Mouse (Mus musculus) cerebellum, postnatal 25 days (tissue): ENCODE measurements around the gene Cptp.
A peak's percentile ranks its signal among the peaks of the same experiment; 100 is the strongest.

Source experiments
- DNase-seq, 2 experiments: peaks; one replicate each; pipeline ENCODE4 v3.0.0; 2021; ENCODE audit warnings: mixed read lengths in 2 of 2

The Cptp gene

GRCm38 (mm10) chr4:155841003-155841454 is 28.2 kb downstream of the Cptp start:
- DNase-seq, result peak in 1 of 2 experiments; percentile 52

DNA sequence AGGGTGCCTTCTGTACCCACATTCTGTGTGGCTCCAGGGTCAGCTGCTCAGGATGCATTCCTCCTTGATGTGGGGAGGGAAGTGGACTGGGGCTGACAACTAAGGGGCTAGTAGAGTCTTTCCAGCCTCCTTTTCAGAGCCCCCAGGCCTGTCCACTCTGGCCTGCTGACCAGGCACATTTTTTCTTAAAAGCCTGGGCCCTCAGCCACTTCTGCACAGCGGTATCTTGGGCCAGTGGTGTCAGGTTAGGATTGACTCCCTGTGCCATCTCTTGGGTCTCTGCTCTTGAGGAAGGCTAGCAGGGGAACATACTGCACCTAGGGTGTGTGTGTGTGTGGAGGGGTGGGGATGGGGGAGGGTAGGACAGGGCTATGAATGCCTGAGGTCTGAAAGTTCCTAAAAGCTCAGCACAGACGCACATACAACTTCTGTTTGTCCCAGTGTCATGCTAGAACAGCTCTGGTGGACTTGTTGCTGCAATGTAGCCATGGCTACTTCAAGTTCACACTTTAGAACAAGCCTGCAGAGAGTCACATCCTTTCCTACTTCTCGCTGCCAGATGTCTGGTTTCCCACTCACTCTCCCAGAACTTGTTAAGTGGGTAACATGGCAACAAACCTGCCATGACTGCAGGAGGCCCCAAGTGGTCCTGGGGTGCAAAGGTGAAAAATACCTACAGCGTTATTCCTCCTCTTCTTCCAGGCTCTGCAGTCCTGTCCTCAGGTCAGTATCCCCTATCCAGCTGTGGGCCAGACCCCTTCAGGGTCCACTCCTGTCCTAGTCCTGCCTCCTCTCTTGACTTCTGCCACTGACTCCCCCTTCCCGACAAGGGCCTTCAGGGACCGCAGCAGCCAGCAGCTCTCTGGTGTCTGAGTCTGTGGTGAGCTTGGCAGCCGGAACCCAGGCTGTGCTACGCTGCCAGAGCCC is 28.9 kb downstream of the Cptp start:
- no peak for DNase-seq

DNA sequence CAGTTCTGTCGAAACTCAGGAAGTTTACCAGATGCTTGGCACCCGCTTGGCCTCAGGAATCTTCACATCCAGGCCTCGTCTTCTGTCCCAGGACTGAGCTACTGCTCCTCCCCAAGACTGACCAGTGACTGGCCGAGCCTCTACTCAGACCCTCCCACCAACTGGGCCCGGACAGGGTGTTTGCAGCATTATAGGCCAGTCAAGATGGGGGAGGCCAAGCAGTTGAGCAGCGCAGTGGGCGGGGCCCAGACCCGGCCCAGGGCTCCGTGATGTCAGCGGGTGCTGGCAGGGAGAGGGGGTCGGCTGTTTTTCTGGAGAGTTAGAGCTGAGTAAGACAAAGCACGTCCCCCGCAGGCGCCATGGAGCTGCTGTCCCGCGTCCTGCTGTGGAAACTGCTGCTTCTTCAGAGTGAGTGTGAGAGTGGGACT is 29.7 kb downstream of the Cptp start, which contains the start of gene Mxra8:
Gene Mxra8, plus strand, starts transcription at position 198 of the 428 bp plus-strand sequence.
- peak in 1 of 2 experiments; percentile 44 for DNase-seq

DNA sequence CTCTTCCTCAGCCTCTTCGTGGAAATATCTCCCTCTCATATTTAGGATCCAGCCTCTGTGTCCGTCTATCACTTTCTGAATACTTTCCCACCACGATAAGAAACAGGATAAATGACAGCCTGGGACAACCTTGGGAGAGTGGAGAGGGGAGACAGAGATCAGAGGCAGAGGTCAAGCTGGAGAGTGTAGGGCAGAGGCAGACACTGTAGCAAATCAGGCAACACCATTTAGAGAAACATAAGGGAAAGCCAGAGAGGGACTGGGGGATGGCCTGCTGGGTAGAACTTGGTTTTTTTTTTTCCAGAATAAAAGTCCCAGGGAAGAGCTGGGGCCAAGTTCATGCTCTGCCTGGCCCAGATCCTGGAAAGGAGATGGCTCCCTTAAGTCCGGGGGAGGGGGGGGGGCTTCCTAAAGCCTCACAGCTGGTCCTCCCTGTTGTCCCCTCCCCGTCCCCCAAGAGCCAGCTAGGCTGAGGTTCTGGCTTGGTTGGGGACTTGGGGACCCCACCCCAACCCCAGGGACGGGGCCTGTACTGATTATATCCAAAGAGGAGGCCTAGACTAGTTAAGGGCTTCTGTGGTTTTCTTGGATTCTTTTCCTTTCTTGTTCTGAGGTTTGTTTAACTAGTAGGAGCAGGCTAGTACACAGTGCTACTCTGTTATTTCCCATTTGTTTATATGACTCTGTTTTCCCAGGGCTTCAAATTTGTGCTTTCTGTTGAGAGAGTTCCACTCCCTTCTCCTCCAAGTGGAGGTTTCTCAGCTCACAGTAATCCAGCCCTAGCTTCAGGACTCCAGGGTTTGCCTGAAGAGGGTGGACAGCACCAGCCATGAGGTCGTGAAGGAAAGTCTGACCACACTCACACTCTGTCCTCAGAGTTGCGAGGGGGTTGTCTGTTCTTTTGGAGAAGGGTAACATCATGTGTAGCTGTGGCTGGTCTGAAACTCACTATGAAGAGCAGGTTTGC is 30.8 kb downstream of the Cptp start:
- no peak for DNase-seq

DNA sequence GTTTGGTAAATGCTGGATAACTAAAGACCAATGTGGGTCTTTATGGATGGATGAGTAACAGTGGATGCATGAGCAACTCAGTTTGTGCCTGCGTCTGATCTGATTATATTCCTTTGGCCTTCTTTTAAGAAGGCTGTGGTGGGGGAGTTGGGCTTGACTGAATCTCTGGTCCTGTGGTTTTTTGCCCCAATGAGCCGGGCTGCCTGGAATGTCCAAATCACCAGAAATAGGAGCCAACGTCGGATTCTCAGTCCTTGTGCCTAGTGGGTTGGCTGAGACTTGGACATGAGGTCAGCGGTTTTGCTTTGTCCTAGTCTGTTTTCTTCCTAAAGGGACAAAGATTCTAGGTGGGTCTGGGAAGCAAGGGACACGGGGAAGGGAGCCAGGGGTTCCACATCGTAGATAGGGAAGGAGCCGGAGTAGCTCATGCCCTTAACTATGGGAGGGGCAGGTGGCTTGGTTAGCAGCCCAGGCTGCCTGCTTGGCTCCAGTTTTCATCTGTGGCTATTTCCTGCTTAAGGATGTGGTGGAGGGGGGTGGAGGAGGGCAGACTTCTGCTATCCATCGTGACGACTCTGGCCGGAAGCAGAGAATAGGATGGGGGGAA is 31.7 kb downstream of the Cptp start:
- no peak for DNase-seq

GRCm38 (mm10) chr4:155833836-155834235 is 35.4 kb downstream of the Cptp start:
- peak; percentile 66 to 78 for DNase-seq

DNA sequence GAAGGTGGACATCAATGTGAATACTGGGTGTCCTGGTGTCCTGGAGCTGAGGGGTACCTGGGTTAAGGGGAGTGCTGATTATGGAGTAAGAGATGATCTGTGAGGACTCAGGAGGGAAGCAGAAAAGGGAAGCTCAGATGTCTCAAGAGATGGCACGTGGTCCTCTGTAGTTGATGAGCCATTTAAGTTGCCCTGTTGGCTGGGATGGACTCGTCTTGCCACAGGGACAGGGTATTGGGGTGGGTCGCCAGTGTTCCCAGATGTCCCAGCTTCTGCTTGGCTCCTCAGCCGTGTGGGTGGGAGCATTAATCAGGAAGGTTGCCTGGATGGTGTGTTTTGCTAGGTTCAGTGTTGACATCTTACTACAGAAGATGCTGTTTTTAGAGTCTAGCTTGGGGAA is 36.0 kb downstream of the Cptp start:
- no peak for DNase-seq

DNA sequence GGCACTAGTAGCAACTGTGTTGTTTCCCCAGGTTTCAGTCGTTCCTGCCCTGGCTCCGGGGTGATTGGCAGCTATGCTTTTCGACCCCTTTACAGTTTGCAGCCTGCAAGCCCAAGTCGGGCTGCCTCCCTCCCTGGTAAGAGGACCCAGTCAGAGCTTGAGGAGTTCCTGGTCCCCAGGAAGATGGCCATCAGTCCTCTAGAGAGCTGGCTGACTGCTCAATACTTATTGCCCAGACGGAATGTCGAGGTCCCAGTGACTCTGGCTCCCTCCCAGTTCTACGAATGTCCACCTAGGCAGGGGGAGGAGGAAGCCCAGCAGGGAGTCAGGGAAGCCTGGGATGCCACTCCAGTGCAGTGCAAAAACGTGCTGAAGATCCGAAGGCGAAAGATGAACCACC is 36.9 kb downstream of the Cptp start:
- no peak for DNase-seq

GRCm38 (mm10) chr4:155831831-155832230 is 37.4 kb downstream of the Cptp start:
- DNase-seq, result peak in 1 of 2 experiments; percentile 60

DNA sequence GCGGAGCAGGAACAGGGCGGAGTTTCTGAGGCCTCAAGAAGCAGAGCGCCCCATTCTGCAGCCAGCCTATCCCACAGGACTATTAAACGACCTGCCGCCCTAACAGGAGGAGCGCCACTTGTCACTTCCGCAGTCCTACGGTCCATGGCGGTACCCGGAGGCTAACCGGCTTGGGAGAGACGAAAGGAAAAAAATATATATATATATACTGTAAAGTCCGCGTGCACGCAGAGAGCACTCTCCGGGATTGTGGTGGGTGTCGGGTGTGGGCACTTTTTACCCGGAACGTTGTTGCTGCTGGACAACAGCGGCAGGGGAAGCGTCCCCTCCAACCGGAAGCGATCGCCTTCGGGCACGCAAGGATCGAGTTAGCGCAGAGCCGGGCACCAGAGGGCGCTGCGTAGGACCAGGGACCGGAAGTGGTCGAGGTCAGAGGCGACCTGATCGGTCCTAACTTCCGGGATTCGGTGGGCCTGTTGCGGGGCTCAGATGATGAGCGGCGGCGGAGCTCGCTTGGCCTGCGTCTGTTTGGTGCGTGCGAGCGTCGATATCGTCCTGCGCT is 38.0 kb downstream of the Cptp start, which contains the start of gene Aurkaip1:
Gene Aurkaip1, plus strand, starts transcription at position 68 of the 562 bp plus-strand sequence.
- DNase-seq, result peak; percentile 97 to 98

DNA sequence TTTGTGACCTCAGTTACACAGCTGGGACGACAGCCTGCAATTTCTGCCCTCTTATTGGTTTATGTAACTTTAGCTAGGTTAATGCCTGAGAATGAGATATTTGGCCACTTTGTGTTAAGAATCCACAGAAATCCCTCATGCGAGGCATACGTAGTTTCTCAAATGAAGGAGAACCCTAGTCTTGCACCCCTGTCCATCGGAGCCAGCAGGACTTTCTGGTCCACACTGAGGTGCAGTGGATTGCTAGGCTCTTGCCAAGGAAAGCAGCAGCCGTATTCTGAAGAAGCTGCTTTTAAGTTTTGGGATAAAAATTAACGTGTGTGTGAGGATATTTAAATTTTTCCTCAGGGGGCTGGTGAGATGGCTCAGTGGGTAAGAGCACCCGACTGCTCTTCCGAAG is 38.6 kb downstream of the Cptp start:
- no peak for DNase-seq

DNA sequence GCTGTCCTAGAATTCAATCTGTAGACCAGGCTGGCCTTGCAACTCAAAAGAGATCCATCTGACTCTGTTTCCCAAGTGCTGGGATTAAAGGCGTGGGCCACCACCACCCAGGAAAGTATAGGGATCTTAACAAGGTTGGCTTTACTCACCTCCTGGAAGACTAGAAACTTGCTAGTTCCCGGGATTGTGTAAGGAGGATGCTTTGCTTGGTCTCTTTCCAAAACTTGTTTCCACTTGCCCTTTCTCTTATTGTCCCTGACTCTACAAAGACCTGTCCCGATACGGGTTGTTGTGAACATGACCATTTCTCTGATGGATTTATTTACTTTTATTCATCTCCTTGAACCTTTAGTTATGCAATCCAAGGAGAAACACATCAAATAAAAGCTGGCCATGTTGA is 39.4 kb downstream of the Cptp start:
- DNase-seq, result no peak

DNA sequence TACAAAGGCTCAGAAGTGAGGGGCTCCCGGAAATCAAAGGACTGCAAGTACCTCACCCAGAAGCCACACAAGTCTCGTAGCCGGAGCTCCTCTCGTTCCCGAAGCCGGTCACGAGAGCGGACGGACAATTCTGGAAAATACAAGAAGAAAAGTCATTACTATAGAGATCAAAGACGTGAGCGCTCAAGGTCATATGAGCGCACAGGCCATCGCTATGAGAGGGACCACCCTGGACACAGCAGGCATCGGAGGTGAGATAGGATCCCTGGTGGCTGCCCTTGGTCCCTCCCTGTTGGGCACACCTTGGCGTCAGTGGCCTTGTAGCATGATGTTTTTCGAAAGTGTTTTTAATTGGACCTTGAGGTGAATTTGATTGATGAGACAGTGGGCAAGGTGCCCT is 45.8 kb downstream of the Cptp start:
- DNase-seq, result no peak

GRCm38 (mm10) chr4:155821025-155821424 is 48.2 kb downstream of the Cptp start:
- peak in 1 of 2 experiments; percentile 43 for DNase-seq

DNA sequence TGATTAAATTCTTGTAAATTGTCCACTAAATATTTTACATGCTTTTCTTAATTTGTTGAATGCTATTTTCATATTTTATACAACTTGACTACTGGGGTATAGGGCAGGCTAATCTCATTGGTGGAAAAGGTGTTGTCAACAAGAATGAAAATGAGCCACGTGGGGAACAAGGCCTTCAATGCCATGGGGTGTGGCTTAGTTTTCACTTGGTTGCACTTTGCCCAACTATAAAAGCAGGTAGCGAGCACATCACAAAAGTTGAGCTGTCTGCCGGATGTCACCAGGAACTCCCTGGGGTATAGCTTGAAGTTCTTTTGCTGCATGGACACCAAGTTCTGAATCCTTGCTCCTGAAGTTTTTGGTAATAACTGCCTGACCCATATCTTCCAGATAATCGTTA is 51.7 kb downstream of the Cptp start:
- no peak for DNase-seq
